Mouse (Mus musculus): ENCODE results near the gene Fbxo6. TPM values are rescaled to one million over a fixed set of nuclear protein-coding genes. Genes with fewer than 3 reads are reported as not detected.

Gene Fbxo6
- polyA plus RNA-seq, 1 experiment: 57.9 TPM

DNA sequence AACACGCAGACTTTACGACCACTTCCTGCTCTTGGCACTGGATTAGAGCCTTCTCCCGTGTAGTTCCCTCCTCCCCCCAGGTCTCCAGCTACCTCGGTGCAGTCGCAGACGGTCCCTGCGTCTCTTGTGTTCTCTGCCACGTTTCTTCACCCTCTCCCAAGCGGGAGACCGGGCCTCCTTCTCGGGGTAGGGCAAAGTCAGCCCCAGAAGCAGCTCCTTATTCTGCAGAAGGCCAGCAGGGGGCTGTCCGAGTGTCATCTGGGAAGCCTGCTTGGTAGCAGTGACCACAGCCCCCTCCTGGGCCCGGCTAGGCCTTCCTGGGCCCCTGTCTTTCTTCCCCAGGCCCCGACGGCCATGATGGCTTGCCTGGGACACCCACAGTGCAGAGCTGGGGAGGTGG, 36.5 kb downstream of the Fbxo6 start:
- WGBS: 4% methylated on average over 15 of the region's 15 CpGs
- Histone ChIP-seq H3K27me3 (ENCODE audit: control insufficient read depth, insufficient read depth, low read length) (no peaks in the 10 kb centered on the region), H3K36me3 (ENCODE audit: control insufficient read depth, insufficient read depth, low read length) (no peaks in the 10 kb centered on the region), H3K4me3 (ENCODE audit: low read depth, low read length) (no peak overlapping the region), H3K4me1 (ENCODE audit: control insufficient read depth, insufficient read depth, insufficient read length, low read length) (peaks cover 2% of the 10 kb centered on the region; the same call in 1 of the 2 replicates), H3K27ac (ENCODE audit: insufficient read depth, low read depth, low read length) (no peak overlapping the region)
- TF ChIP-seq CTCF (IDR thresholded peaks at IDR 0.05; ENCODE audit: extremely low read depth, insufficient read length, insufficient replicate concordance, low read depth, low read length) (peak; percentile 30; the same call in 1 of the 2 replicates), POLR2A (IDR thresholded peaks at IDR 0.05; ENCODE audit: low read depth, low read length) (no peak)

DNA sequence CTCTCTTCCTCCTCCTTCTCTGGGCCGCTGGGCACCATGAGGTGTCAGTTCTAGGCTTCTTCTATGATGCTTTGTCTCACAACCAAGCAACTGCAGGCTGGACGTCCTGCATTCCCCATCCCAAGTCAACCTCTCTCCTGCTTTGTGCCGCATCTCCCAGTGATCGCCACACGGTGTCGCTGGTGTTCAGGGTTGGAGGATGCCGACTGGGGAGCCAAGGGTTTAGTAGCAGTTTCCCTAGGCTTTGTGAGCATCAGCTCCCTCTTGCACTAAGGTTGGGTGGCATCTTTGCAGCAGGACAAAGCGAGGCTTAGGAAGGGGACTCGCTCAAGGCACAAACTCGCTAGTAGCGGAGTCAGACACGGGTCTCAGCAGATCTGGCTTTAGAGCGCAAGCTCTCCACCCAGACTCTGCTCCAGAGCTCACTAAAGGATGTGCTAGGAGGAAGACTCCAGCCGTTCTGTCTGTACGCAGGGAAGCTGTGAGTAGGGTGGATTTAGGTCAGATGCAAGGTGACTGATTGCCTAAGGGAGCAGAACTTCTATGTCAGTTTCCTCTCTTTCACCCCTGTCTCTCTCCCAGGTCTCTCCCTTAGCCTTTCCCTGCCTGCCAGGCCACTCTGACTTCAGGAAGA, 37.1 kb downstream of the Fbxo6 start:
- Histone ChIP-seq H3K4me1 (ENCODE audit: control insufficient read depth, insufficient read depth, insufficient read length, low read length) (peaks cover 2% of the 10 kb centered on the region; the same call in 1 of the 2 replicates), H3K36me3 (ENCODE audit: control insufficient read depth, insufficient read depth, low read length) (no peaks in the 10 kb centered on the region)

DNA sequence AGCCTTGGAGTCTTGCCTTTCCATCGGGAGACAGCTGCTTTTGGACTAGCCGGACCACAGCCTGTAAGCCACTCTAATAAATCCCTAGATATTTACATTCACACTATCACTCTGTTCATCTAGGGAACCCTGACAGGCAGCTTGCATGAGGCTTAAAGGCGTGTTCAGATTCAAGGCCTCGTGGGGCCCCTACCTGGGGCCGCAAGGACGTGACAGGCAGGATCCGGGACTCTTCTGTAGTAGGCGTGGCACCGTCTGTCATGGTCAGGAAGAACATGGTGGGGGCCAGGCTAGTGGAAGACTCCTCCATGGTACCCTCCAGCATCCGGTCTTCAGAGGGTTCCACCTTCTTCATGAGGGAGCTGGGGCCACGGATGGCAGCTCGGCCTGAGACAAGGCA, 39.4 kb downstream of the Fbxo6 start:
- Histone ChIP-seq H3K4me1 (ENCODE audit: control insufficient read depth, insufficient read depth, insufficient read length, low read length) (peaks cover 2% of the 10 kb centered on the region; the same call in 1 of the 2 replicates), H3K27me3 (ENCODE audit: control insufficient read depth, insufficient read depth, low read length) (no peaks in the 10 kb centered on the region), H3K4me3 (ENCODE audit: low read depth, low read length) (no peak overlapping the region), H3K27ac (ENCODE audit: insufficient read depth, low read depth, low read length) (no peak overlapping the region), H3K36me3 (ENCODE audit: control insufficient read depth, insufficient read depth, low read length) (no peaks in the 10 kb centered on the region)
- no peak for TF ChIP-seq CTCF (IDR thresholded peaks at IDR 0.05; ENCODE audit: extremely low read depth, insufficient read length, insufficient replicate concordance, low read depth, low read length)
- no peak for TF ChIP-seq POLR2A (IDR thresholded peaks at IDR 0.05; ENCODE audit: low read depth, low read length)
- 37% methylated on average over 12 of the region's 12 CpGs for WGBS

More for the DNA sequence above, 37.1 kb downstream of the Fbxo6 start:
- TF ChIP-seq CTCF (IDR thresholded peaks at IDR 0.05; ENCODE audit: extremely low read depth, insufficient read length, insufficient replicate concordance, low read depth, low read length): peak; percentile 99
- no peak for TF ChIP-seq POLR2A (IDR thresholded peaks at IDR 0.05; ENCODE audit: low read depth, low read length)
- no peak overlapping the region for H3K4me3 ChIP-seq (ENCODE audit: low read depth, low read length)
- H3K27ac ChIP-seq (ENCODE audit: insufficient read depth, low read depth, low read length): no peak overlapping the region
- H3K27me3 ChIP-seq (ENCODE audit: control insufficient read depth, insufficient read depth, low read length): no peaks in the 10 kb centered on the region
- WGBS: 6% methylated on average over 15 of the region's 15 CpGs

DNA sequence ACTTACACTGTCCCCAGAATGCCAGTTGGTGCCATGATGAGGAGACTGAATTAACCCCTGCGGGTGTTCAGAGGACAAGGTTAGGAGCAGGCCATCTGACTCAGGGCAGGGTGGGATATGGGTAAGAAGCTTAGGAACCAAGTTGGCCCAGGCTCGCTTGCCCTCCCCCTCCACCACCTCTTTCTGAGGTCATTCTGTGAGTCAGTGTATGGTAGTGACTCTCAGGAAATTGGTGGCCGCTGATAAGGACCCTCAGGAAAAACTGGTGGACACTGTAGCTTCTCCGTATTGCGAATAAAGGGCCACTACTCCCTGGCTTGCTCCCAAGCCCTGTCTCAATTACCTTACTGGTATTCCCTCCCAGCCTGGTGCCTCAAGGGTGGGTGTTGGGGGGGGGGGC, 42.7 kb downstream of the Fbxo6 start:
- H3K36me3 ChIP-seq (ENCODE audit: control insufficient read depth, insufficient read depth, low read length): no peaks in the 10 kb centered on the region
- no peak for TF ChIP-seq POLR2A (IDR thresholded peaks at IDR 0.05; ENCODE audit: low read depth, low read length)
- TF ChIP-seq CTCF (IDR thresholded peaks at IDR 0.05; ENCODE audit: extremely low read depth, insufficient read length, insufficient replicate concordance, low read depth, low read length): no peak
- no peak overlapping the region for H3K27ac ChIP-seq (ENCODE audit: insufficient read depth, low read depth, low read length)
- no peaks in the 10 kb centered on the region; the same call in 1 of the 2 replicates for H3K4me1 ChIP-seq (ENCODE audit: control insufficient read depth, insufficient read depth, insufficient read length, low read length)
- no peak overlapping the region for H3K4me3 ChIP-seq (ENCODE audit: low read depth, low read length)
- no peaks in the 10 kb centered on the region for H3K27me3 ChIP-seq (ENCODE audit: control insufficient read depth, insufficient read depth, low read length)
- WGBS: 74% methylated on average over 5 of the region's 5 CpGs

DNA sequence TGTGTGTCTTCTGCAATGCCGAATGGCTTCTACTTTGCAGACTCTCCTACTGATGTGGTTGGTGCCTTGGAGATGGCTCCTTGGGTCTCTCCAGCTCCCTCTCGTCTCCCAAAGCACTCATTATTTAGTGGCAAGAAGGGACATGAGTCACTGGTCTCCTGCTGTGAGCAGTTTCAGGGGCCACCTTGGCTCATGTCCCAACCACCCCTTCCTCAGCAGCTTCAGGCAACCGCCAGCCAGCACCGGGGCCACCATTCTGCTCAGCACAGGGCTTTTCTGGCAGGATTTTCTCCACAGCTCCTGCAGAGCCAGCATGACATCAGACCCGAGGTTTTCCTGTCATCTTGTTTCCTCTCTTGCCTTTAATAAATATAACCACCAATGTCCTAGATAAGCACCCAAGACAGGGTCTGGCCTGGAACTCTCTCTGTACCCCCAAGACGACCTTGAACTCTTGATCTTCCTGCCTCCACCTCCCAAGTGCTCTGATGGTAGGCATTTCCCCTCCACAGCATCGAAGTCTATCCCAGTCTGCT, 43.3 kb downstream of the Fbxo6 start:
- H3K4me1 ChIP-seq (ENCODE audit: control insufficient read depth, insufficient read depth, insufficient read length, low read length): no peaks in the 10 kb centered on the region; the same call in 1 of the 2 replicates
- WGBS: 49% methylated on average over 7 of the region's 7 CpGs
- H3K36me3 ChIP-seq (ENCODE audit: control insufficient read depth, insufficient read depth, low read length): no peaks in the 10 kb centered on the region
- TF ChIP-seq POLR2A (IDR thresholded peaks at IDR 0.05; ENCODE audit: low read depth, low read length) (no peak), CTCF (IDR thresholded peaks at IDR 0.05; ENCODE audit: extremely low read depth, insufficient read length, insufficient replicate concordance, low read depth, low read length) (no peak)
- no peak overlapping the region for H3K4me3 ChIP-seq (ENCODE audit: low read depth, low read length)
- H3K27ac ChIP-seq (ENCODE audit: insufficient read depth, low read depth, low read length): no peak overlapping the region
- no peaks in the 10 kb centered on the region for H3K27me3 ChIP-seq (ENCODE audit: control insufficient read depth, insufficient read depth, low read length)

DNA sequence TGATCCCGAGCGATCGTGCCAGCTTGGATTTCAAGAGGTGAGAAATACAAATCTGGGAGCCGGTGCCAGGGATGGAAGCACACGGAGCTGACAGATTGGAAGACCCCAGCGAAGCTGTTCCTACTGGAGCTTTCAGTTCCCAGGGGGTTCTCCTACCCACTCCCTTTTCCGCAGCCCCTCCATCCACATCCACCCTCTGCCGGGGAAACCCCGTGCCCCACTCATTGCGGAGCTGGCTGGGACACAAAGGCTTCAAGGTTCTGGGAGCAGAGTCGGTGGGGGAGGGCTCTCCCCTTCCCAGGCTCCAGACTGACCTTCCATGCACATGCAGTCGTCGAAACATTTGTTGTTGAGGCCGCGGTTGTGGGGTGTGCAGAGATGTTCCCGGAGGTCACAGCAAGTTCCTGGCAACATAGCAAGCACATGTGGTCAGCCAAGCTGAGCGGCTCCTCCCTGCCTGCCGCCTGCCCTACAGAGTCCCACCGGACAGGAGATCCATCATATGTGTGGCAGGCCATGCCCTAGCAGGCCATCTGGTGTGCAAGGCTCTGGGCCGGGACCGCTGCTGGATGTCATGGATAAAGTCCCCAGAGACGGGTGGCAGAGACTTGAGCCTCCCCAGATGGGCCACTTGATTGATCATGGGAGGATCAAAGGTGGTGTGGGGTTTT, 44.2 kb downstream of the Fbxo6 start:
- no peaks in the 10 kb centered on the region for H3K27me3 ChIP-seq (ENCODE audit: control insufficient read depth, insufficient read depth, low read length)
- WGBS: 50% methylated on average over 22 of the region's 22 CpGs
- TF ChIP-seq POLR2A (IDR thresholded peaks at IDR 0.05; ENCODE audit: low read depth, low read length) (no peak), CTCF (IDR thresholded peaks at IDR 0.05; ENCODE audit: extremely low read depth, insufficient read length, insufficient replicate concordance, low read depth, low read length) (no peak)
- no peaks in the 10 kb centered on the region; the same call in 1 of the 2 replicates for H3K4me1 ChIP-seq (ENCODE audit: control insufficient read depth, insufficient read depth, insufficient read length, low read length)
- no peak overlapping the region for H3K27ac ChIP-seq (ENCODE audit: insufficient read depth, low read depth, low read length)
- no peak overlapping the region for H3K4me3 ChIP-seq (ENCODE audit: low read depth, low read length)
- no peaks in the 10 kb centered on the region for H3K36me3 ChIP-seq (ENCODE audit: control insufficient read depth, insufficient read depth, low read length)

DNA sequence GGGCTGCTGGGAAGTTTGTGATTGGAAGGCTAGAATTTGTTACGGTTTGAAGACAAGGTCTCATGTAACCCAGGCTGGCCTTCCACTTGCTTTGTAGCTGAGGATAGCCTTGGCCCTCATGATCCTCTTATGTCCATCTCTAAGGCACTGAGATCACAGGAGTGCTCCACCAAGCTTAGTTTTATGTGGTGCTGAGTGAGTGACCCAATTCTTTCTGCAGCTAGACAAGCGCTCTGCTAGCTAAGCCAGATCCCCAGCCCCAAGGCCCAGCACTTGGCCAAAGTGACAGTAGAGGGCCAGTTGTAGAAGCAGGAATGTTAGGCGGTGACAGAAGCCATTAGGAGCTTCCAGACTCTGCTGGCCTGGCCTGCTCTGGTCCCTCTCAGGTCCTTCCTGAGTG, 47.8 kb downstream of the Fbxo6 start:
- no peaks in the 10 kb centered on the region; the same call in 1 of the 2 replicates for H3K4me1 ChIP-seq (ENCODE audit: control insufficient read depth, insufficient read depth, insufficient read length, low read length)
- H3K36me3 ChIP-seq (ENCODE audit: control insufficient read depth, insufficient read depth, low read length): no peaks in the 10 kb centered on the region
- H3K4me3 ChIP-seq (ENCODE audit: low read depth, low read length): no peak overlapping the region
- no peak for TF ChIP-seq POLR2A (IDR thresholded peaks at IDR 0.05; ENCODE audit: low read depth, low read length)
- TF ChIP-seq CTCF (IDR thresholded peaks at IDR 0.05; ENCODE audit: extremely low read depth, insufficient read length, insufficient replicate concordance, low read depth, low read length): no peak
- 91% methylated on average over 3 of the region's 3 CpGs for WGBS
- H3K27me3 ChIP-seq (ENCODE audit: control insufficient read depth, insufficient read depth, low read length): no peaks in the 10 kb centered on the region
- H3K27ac ChIP-seq (ENCODE audit: insufficient read depth, low read depth, low read length): no peak overlapping the region
